Mouse (Mus musculus) stomach, embryonic 15.5 days (tissue): ENCODE results near the gene Sult4a1. TPM values are rescaled to one million over a fixed set of nuclear protein-coding genes. Genes with fewer than 3 reads are reported as not detected.

Source experiments
- ATAC-seq: fragments of 200-750 bp; cut with Nextera tagmentation; 2 replicates; pipeline ENCODE4 v1.8.0; 2017; ENCODE audit warnings: low read depth, moderate number of reproducible peaks, moderate TSS enrichment; ENCODE audit not compliant: insufficient read depth, low FRiP score
- H3K27ac ChIP-seq: fragments of 300-500 bp; sonication (generic); 2 replicates; pipeline ENCODE4 v1.5.1; 2015; ENCODE audit warnings: mild to moderate bottlenecking, inconsistent platforms
- H3K27me3 ChIP-seq: fragments of 300-500 bp; sonication (generic); replicated peaks from 2 replicates; pipeline ENCODE4 v1.6.1; 2015; ENCODE audit warnings: inconsistent platforms
- H3K36me3 ChIP-seq: fragments of 300-500 bp; sonication (generic); 2 replicates; pipeline ENCODE4 v1.6.1; 2015; ENCODE audit warnings: inconsistent platforms
- H3K4me1 ChIP-seq: fragments of 300-500 bp; sonication (generic); 2 replicates; pipeline ENCODE4 v1.6.1; 2015; ENCODE audit warnings: inconsistent platforms
- H3K4me2 ChIP-seq: fragments of 300-500 bp; sonication (generic); 2 replicates; pipeline ENCODE4 v1.6.1; 2015; ENCODE audit warnings: mild to moderate bottlenecking, inconsistent platforms
- H3K4me3 ChIP-seq: fragments of 300-500 bp; sonication (generic); replicated peaks from 2 replicates; pipeline ENCODE4 v1.5.1; 2015; ENCODE audit warnings: inconsistent platforms
- H3K9ac ChIP-seq: fragments of 300-500 bp; sonication (generic); 2 replicates; pipeline ENCODE4 v1.6.1; 2015; ENCODE audit warnings: inconsistent platforms
- H3K9me3 ChIP-seq: fragments of 300-500 bp; sonication (generic); 2 replicates; pipeline ENCODE4 v1.6.1; 2016; ENCODE audit warnings: inconsistent platforms
- WGBS: fragments of 180-500 bp; shearing (Covaris S2); methylation state at CpG from one replicate; pipeline ENCODE4 v1.1.7; 2015; 5-methylcytosine and 5-hydroxymethylcytosine counted together
- polyA plus RNA-seq: library from polyadenylated mRNA; unstranded; fragments of >200 nt; fragmentation: Nextera tagmentation; extraction: Ambion mirVana; gene quantifications from 2 replicates; pipeline ENCODE4 v1.2.1, GENCODE M21; 2015

The Sult4a1 gene
- polyA plus RNA-seq, 1 experiment from 2014 or later, result 4.9 TPM

DNA sequence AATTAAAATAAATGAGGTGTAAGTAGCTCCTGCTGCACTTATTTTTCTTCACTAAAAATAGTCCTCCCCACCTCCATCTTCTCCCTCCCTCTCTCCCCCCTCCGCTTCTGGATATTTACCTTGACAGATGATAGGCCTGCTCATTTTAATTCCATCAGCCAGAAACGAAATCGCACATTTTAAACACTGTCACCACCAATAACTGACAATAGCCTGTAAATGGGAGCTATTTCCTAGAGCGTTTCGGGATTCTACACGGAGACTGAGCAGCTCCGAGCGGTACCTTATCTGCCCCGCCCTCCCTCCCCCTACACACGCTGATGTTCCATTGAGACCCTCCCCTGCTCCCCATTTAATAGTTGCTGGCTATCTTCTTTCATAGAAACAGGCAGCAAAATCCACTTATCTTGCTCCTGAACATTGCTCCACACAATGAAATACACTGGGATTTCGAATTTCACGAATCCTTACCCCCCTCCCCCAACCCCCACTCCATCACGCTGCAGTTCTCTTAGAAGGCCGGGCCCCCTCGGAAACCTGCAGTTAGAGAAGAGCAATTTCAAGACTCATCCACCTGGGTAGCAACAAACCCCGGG lies 36.0 kb downstream of the Sult4a1 start:
- Histone ChIP-seq H3K4me2 (peak overlapping the region; percentile 30), H3K9me3 (no peaks in the 10 kb centered on the region), H3K9ac (no peak overlapping the region), H3K4me1 (peaks cover 5% of the 10 kb centered on the region; the same call in 1 of the 2 replicates), H3K4me3 (no peak overlapping the region), H3K36me3 (no peaks in the 10 kb centered on the region), H3K27me3 (peaks cover 27% of the 10 kb centered on the region), H3K27ac (no peak overlapping the region)
- 8% methylated on average over 16 of the region's 16 CpGs for WGBS
- ATAC-seq, result no peak

DNA sequence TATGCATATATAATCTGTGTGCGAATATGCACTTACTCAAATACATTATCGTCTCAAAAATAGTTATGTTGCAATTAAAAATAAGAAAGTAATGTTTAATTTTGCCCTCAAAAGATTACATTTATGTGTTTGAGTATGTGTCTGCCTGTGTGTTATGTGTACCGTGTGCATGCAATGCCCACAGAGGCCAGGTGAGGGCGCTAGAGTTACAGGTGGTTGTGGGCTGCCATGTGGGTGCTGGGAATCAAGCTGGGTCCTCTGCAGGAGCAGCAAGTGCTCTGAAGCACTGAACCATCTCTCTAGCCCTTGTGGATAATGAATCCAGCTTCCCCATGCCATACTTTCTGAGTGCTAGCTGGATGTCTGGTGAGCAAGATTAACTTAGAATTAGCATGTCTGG lies 39.9 kb downstream of the Sult4a1 start:
- Histone ChIP-seq H3K36me3 (no peaks in the 10 kb centered on the region), H3K4me1 (peaks cover 5% of the 10 kb centered on the region; the same call in 1 of the 2 replicates), H3K4me2 (no peak overlapping the region), H3K27me3 (peaks cover 20% of the 10 kb centered on the region), H3K4me3 (no peak overlapping the region), H3K9ac (no peak overlapping the region), H3K27ac (no peak overlapping the region), H3K9me3 (no peaks in the 10 kb centered on the region)
- ATAC-seq, result no peak
- 65% methylated on average over 4 of the region's 4 CpGs for WGBS

DNA sequence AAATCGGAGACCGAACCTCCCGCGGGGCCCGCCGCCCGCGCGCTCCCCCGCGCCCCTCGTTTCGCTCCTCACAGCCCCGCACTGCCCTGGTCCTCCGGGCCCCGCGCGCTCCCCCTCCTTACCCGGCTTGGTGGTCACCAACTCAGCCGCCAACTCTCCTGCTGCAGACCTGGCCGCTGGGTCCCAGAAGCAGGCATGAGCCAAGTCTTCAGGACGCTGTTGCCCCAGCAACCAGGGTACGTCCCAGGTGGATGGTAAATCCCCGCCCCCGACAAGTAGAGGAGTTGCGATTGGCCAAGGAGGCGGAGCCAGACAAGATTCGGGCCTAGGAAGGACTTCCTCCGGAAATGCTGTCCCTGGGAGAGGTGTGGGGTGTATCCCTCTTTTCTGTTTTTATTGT lies 40.4 kb downstream of the Sult4a1 start, which contains the start of gene Efcab6:
Gene Efcab6, minus strand, starts transcription at position 240 of the 400 bp plus-strand sequence.
- Histone ChIP-seq H3K27ac (no peak within 1 kb of the TSS), H3K36me3 (no peaks in the 10 kb centered on the region), H3K4me2 (peak within 1 kb of the TSS; percentile 50), H3K9me3 (no peaks in the 10 kb centered on the region), H3K4me3 (peak within 1 kb of the TSS; percentile 19; the same call in 1 of the 2 replicates), H3K4me1 (peaks cover 5% of the 10 kb centered on the region; the same call in 1 of the 2 replicates), H3K9ac (no peak within 1 kb of the TSS), H3K27me3 (peaks cover 14% of the 10 kb centered on the region; the same call in 1 of the 2 replicates)
- 2% methylated on average over 28 of the region's 29 CpGs for WGBS
- no peak for ATAC-seq

GRCm38 (mm10) chr15:84058841-84059240 lies 46.7 kb downstream of the Sult4a1 start:
- Histone ChIP-seq H3K4me2 (no peak overlapping the region), H3K4me1 (no peaks in the 10 kb centered on the region), H3K27ac (no peak overlapping the region), H3K4me3 (no peak overlapping the region), H3K9me3 (no peaks in the 10 kb centered on the region), H3K27me3 (no peaks in the 10 kb centered on the region), H3K36me3 (no peaks in the 10 kb centered on the region), H3K9ac (no peak overlapping the region)
- no peak for ATAC-seq
- WGBS, result 76% methylated on average over 6 of the region's 6 CpGs

DNA sequence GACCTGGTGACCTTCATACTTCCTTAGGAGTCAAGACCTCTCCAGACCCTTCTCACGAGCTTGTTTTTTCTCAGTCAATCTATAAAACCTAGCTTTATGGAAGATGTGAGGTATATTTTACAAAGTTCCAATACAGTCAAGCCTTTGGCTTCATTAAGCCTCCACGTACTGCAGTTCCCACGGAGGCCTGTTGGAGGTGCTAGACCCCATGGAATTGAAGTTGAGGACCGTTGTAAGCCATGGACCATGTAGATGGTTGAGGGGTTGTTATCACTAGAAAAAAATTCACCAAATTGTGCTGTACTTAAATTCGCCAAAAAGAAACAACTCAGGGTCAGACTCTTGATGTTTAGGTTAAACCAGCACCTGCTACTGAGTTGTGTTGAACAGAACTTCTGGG lies 49.5 kb downstream of the Sult4a1 start:
- Histone ChIP-seq H3K4me3 (no peak overlapping the region), H3K9ac (no peak overlapping the region), H3K9me3 (no peaks in the 10 kb centered on the region), H3K4me2 (no peak overlapping the region), H3K4me1 (no peaks in the 10 kb centered on the region), H3K36me3 (no peaks in the 10 kb centered on the region), H3K27ac (no peak overlapping the region), H3K27me3 (no peaks in the 10 kb centered on the region)
- no peak for ATAC-seq
- 62% methylated on average over 5 of the region's 5 CpGs for WGBS

DNA sequence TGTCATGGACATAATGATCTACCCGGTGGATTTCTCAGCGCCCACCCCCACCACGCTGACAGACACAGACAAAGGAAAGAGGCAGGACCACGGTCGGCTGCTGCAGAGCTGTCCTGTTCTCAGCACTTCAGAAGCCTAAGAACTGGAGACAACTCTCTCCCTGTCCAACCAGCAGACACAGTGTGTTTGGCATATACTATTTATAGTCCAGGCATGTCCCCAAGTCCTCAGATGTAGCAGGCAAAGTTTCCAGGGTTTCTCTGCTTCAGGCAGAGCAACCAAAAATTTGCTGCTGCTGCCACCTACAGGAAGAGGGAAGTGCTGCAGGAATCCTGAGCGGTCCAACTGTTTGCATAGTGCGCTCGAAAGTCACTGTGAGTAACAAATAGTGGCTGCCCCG lies 51.7 kb downstream of the Sult4a1 start:
- ATAC-seq, result no peak; the same call in 1 of the 2 replicates
- no peaks in the 10 kb centered on the region for H3K9me3 ChIP-seq
- H3K36me3 ChIP-seq, result no peaks in the 10 kb centered on the region
- WGBS, result 35% methylated on average over 9 of the region's 9 CpGs
- H3K4me1 ChIP-seq, result no peaks in the 10 kb centered on the region
- no peak overlapping the region for H3K4me2 ChIP-seq
- no peak overlapping the region for H3K4me3 ChIP-seq
- H3K27me3 ChIP-seq, result no peaks in the 10 kb centered on the region
- H3K9ac ChIP-seq, result no peak overlapping the region
- no peak overlapping the region for H3K27ac ChIP-seq

- Histone ChIP-seq H3K9me3 (no peaks in the 10 kb centered on the region), H3K9ac (no peak overlapping the region), H3K4me2 (no peak overlapping the region), H3K36me3 (no peaks in the 10 kb centered on the region), H3K4me3 (no peak overlapping the region), H3K27me3 (no peaks in the 10 kb centered on the region), H3K4me1 (no peaks in the 10 kb centered on the region), H3K27ac (no peak overlapping the region)
- WGBS, result 93% methylated on average over 4 of the region's 4 CpGs
- ATAC-seq, result no peak
Measured at GRCm38 (mm10) chr15:84053240-84053639, 52.3 kb downstream of the Sult4a1 start.

- H3K4me3 ChIP-seq, result no peak overlapping the region
Measured at GRCm38 (mm10) chr15:84052390-84052789, 53.2 kb downstream of the Sult4a1 start.

GRCm38 (mm10) chr15:84049570-84049969 lies 56.0 kb downstream of the Sult4a1 start:
- Histone ChIP-seq H3K4me1 (no peaks in the 10 kb centered on the region), H3K4me3 (no peak overlapping the region), H3K36me3 (no peaks in the 10 kb centered on the region), H3K27me3 (no peaks in the 10 kb centered on the region), H3K4me2 (no peak overlapping the region), H3K27ac (no peak overlapping the region), H3K9me3 (no peaks in the 10 kb centered on the region), H3K9ac (no peak overlapping the region)
- no peak for ATAC-seq
- WGBS, result 65% methylated on average over 7 of the region's 7 CpGs

More at GRCm38 (mm10) chr15:84052390-84052789, 53.2 kb downstream of the Sult4a1 start:
- Histone ChIP-seq H3K4me2 (no peak overlapping the region), H3K36me3 (no peaks in the 10 kb centered on the region), H3K4me1 (no peaks in the 10 kb centered on the region), H3K27ac (no peak overlapping the region), H3K9ac (no peak overlapping the region), H3K9me3 (no peaks in the 10 kb centered on the region), H3K27me3 (no peaks in the 10 kb centered on the region)
- ATAC-seq, result no peak
- 76% methylated on average over 9 of the region's 9 CpGs for WGBS

GRCm38 (mm10) chr15:84045562-84045961 lies 60.0 kb downstream of the Sult4a1 start:
- Histone ChIP-seq H3K9ac (no peak overlapping the region), H3K27ac (no peak overlapping the region), H3K4me1 (no peaks in the 10 kb centered on the region), H3K36me3 (no peaks in the 10 kb centered on the region), H3K4me2 (no peak overlapping the region), H3K27me3 (no peaks in the 10 kb centered on the region), H3K4me3 (no peak overlapping the region), H3K9me3 (no peaks in the 10 kb centered on the region)
- no peak for ATAC-seq
- WGBS, result 83% methylated on average over 6 of the region's 6 CpGs

DNA sequence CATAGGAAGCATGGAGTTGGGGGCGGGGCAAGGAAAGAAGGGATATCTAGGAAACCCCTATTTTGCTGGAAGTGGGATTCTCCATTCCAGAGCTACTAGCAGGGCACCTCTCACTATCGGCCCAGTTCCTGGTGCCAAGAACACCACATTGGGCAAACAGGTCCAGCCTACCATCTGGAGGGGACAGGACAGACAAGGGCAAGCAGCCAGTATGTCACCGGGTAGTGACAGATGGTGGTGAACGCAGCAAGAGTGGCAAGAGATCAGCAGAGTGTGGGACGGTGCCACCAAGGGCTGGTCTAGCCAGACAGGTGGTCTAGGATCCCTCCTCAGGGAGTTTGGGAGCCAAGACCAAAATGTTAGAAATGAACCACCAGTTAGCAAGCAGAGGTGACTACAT lies 68.5 kb downstream of the Sult4a1 start:
- Histone ChIP-seq H3K4me2 (no peak overlapping the region), H3K9me3 (no peaks in the 10 kb centered on the region), H3K27me3 (no peaks in the 10 kb centered on the region), H3K4me1 (no peaks in the 10 kb centered on the region), H3K4me3 (no peak overlapping the region), H3K36me3 (no peaks in the 10 kb centered on the region), H3K27ac (no peak overlapping the region), H3K9ac (no peak overlapping the region)
- 84% methylated on average over 5 of the region's 5 CpGs for WGBS
- no peak for ATAC-seq
